Mouse (Mus musculus) layer of hippocampus, adult 2 months (tissue): ENCODE measurements around the gene Rab33a. TPM values are rescaled to one million over a fixed set of nuclear protein-coding genes. Genes with fewer than 3 reads are reported as not detected.
A peak's percentile ranks its signal among the peaks of the same experiment; 100 is the strongest.

Source experiments
- DNase-seq, 2 experiments: peaks; one replicate each; pipeline ENCODE4 v3.0.0; 2022; ENCODE audit warnings: low spot score in 2 of 2
- H3K27ac ChIP-seq: fragments of 200-600 bp; 2 replicates; pipeline ENCODE4 v1.8.1; 2022
- H3K4me3 ChIP-seq: fragments of 200-600 bp; 2 replicates; pipeline ENCODE4 v1.8.1; 2022; ENCODE audit warnings: mild to moderate bottlenecking
- CTCF ChIP-seq: fragments of 200-600 bp; conservative IDR thresholded peaks from 2 replicates; pipeline ENCODE4 v1.8.1; 2022; ENCODE audit warnings: antibody characterized with exemption, mild to moderate bottlenecking, moderate library complexity
- total RNA-seq, 2 experiments: library from RNA; stranded (reverse); gene quantifications; 2 replicates each; pipeline ENCODE4 v1.2.3; 2021

Rab33a gene
- total RNA-seq, 2 experiments from 2014 or later = 22.1 to 24.3 TPM

- Histone ChIP-seq H3K4me3 (no peak overlapping the region), H3K27ac (no peak overlapping the region)
- peak; percentile 90 for TF ChIP-seq CTCF
- peak; percentile 56 to 79 for DNase-seq
Measured at GRCm38 (mm10) chrX:48532175-48532574, 13.1 kb downstream of the Rab33a start.

Other genes with a start within 250 kb of the Rab33a start
- 10 to 100 TPM; 15.0 to 21.0 TPM for gene Bcorl1, start 177.9 kb upstream of the Rab33a start, total RNA-seq
- gene Elf4, start 56.2 kb upstream of the Rab33a start, total RNA-seq = under 1 TPM; 0.61 to 0.84 TPM
- gene Aifm1, start 5.7 kb upstream of the Rab33a start, total RNA-seq = 10 to 100 TPM; 27.8 to 29.0 TPM
- 10 to 100 TPM; 19.5 to 23.9 TPM for gene Zfp280c, start 75.2 kb downstream of the Rab33a start, total RNA-seq
- 10 to 100 TPM; 57.2 to 57.3 TPM for gene Slc25a14, start 104.1 kb downstream of the Rab33a start, total RNA-seq
- gene Gpr119, start 155.2 kb downstream of the Rab33a start, total RNA-seq = not detected
- 1 to 10 TPM; 4.7 to 6.7 TPM for gene Rbmx2, start 175.7 kb downstream of the Rab33a start, total RNA-seq